Mouse (Mus musculus): ENCODE data around the gene Kcnh4.

Kcnh4 gene

GRCm38 (mm10) chr11:100705095-100705747 is 54.5 kb downstream of the Kcnh4 start:
- DNase-seq = no peak

- DNase-seq = no peak
Measured at GRCm38 (mm10) chr11:100703851-100704531, 55.8 kb downstream of the Kcnh4 start, which contains the start of gene Dhx58. TSS of gene Dhx58 (minus strand) at chr11:100704271.

DNA sequence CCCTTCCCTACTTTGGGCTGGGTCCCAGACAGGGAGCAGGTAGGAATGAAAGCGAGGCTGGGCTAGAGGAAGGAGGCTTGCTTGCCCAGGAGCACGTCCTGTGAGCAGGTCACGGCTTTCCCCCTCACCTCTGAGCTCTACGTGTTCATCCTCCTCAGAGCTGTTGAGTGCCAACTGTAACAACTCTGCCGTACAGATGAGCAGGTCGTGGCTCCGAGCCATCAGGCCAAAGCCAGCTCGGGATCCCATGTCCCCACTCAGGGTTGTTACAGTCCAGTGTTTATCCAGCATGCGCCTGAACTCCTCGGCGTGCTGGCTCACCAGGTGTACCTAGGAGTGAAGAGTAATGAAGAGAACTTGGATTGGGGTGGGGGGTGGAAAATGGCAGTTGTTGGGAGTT is 56.4 kb downstream of the Kcnh4 start:
- peak in 1 of 2 experiments; percentile 63 for DNase-seq

DNA sequence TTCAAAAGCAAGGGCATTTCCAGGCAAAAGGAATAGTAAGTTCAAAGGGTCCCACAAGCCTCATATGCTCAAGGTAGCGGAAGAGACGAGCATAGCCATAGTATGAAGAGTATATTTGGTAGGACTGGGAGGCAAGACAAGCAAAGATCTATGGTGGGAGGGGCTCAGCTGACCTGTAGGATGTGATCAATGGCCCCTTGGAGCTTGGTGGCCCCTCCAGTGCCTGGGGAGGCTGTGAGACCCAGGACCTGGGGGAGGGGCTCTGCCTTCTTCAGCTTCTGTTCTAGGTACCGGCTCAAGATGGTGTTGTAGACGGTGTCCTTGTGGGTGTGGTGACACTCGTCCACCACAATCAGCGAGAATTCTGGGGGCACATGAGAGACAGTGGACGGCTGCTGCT is 56.8 kb downstream of the Kcnh4 start:
- DNase-seq = no peak

DNA sequence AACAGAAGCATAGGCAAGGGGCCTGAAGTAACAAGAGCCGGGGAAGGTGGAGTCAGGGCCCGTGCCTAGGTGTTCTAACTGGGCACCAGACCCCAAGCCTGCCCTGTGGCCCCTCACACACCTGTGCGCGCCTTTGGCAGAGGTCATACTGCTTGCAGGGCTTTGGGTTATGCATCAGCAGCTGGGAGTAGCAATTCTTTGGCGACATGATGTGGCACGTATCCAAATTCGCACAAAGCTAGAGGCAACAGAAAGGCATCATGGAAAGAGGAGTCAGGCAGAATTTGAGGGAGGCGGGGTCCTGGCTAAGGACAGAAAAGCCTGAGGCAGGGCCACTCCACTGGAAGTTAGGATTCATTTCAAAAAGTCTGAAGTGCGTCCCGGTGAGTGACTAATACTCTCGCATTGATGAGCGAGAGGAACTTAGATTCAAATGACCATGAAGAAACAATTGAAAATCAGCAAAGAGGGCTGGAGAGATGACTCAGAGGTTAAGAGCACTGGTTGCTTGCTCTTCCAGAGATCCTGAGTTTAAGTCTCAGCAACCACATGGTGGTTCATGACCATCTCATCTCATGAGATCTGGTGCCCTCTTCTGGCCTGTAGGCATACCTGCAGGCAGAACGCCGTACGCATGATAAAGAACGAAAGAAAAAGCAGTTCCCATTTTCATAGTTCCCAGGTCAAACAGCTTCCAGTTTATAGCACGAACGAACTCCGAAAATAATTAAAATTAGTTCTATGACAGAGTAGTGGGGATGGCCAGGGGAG is 57.5 kb downstream of the Kcnh4 start:
- peak in 1 of 2 experiments; percentile 63 for DNase-seq

DNA sequence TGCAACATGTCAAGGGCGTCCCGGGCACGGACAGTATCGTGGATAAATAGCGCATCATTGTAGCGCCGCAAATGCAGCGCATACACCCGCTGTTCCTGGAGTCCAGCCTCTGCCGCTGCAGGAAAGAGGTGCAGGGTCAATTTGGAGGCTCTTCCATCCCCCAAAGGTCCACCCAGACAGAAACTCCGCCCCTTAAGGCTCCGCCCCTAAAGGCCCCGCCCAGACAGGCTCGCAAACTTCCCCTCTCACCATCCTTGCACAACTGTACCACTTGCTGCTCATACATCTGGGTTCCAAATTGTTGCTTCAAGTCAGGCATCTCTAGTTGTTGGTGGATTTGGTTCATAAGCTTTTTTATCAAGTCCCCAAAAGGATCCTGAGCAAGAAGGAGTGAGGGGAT is 58.4 kb downstream of the Kcnh4 start:
- peak in 1 of 2 experiments; percentile 50 for DNase-seq

- DNase-seq = no peak
Measured at GRCm38 (mm10) chr11:100700710-100701109, 59.0 kb downstream of the Kcnh4 start.

GRCm38 (mm10) chr11:100697921-100698320 is 61.8 kb downstream of the Kcnh4 start:
- DNase-seq = no peak

- DNase-seq = peak in 1 of 2 experiments; percentile 82
Measured at GRCm38 (mm10) chr11:100694926-100695325, 64.8 kb downstream of the Kcnh4 start.

DNA sequence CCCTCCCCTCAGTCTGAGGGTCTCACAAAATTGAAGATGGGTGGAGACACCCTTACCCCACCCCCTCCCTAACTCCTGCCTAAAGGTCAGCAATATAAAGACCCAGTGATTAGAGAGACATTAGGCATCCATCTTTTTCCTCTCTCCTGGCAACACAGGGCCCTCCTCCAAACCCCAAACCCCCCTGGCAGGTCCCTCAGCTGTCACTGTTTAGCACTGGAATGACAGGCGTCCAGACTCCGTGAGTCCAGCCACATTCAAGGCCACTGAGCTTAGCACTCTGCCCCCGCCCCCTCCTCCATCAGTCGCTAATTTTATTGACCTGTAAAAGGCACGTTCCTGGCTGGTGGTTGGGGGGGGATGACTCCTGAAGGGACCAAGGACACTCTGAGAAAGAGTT is 66.6 kb downstream of the Kcnh4 start:
- no peak for DNase-seq

- peak in 1 of 2 experiments; percentile 23 for DNase-seq
Measured at GRCm38 (mm10) chr11:100692164-100692616, 67.6 kb downstream of the Kcnh4 start, which contains the start of gene Zfp385c. TSS of gene Zfp385c (minus strand) at chr11:100692455.

DNA sequence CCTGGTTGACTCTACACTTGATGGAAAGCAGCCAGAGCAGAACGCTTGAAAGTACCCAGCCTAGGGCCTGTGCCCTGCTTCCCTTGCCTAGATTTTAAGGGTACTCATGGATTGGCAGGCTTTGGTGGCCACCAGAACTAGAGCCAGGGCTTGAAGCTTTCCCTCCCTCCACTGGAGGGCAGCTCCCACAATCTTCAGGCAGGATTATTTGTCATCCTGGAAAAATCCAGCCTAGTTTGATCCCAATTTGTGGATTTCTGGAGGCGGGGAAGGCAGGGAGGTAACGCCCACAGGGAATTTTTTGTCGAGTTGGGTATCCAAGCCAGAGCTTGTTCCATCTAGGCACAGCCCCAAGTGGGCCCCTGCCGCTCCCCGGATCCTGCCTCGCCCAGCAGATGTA is 69.4 kb downstream of the Kcnh4 start:
- no peak for DNase-seq

Data from kidney, adult 8-10 months (tissue).